Mouse (Mus musculus) thymus, postnatal 4 days (tissue): ENCODE measurements around the gene Zdhhc18.

ENCODE experiments used
- DNase-seq: peaks from one replicate; pipeline ENCODE4 v3.0.0; 2021

The Zdhhc18 gene

DNA sequence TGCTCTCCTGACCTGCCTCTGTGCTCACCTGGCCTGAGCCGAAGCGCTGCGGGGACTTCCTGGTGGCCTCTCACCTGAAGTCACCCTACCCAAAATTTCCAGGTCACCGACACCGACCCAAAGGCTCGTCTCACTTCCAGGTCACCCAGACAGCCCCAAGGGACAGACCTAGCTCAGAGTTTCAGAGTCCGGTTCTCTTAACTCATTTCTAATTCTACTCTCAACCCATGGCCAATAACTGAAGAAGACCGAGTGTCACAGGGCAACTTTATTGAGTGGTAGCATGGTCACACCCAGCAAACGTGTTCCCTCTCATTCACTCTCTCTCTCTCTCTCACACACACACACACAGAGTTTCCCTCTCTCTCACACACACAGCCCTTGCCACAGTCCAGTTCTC lies 49.6 kb downstream of the Zdhhc18 start:
- DNase-seq, result no peak

DNA sequence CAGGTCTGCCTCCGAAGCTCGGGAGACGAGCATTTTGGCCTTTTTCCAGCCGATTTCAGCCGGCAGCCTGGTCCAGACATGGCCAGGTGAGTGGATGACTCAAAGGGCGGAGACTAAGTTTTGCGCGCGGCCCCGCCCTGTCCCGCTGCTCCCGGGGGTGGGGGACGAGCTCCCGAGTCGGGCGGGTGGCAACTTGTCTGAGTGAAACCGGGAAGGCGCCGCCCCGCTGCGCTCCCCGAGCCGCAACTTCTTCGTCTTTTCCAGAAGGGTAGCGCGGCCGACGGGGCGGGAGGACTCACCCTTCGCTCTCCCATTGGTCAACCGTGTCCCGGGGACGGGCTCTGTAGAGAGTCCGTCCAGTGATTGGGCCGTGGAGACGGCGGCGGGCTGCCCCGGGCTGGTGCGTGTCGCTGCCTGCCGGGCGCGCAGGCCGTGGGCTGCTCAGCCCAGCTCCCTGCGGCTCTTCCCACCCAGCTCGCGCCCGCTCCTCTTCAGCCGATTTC lies 50.3 kb downstream of the Zdhhc18 start:
- peak; percentile 67 for DNase-seq

DNA sequence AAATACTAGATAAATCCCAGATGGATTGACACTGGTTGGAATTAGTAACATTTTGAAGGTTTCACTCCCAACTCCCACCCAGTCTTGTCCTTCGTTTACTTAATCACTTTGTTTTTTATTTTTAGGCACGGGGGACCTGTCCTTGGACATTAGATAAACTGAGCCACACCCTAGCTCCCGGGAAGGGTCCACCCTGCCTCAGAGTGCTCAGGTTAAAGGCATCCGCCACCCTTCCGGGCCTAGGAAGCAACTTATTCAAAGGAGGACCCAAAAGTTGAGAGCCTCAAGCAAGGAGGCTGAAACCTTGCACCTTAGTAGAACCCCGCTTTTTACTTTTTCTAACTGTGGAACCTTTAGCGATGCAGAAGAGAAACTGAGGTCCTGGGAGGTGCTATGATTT lies 50.8 kb downstream of the Zdhhc18 start:
- DNase-seq, result no peak

DNA sequence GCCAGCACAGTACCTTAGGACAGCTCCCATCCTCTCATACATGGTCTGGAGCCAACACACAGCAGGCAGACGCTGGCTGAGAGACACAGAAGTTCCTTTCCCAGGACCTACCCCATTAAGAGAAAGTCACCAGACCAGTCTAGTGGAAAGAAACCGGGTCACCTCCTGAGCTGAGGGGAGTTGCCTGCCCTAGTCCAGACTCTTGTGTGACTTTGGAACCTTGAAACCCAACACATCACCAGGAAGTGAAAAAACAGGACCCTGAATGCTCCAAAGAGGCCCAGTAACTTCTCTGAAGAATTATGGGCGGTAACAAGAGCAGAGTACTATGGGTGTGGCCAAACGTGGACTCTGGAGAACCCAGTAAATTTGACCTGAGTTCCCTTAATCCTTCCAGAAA lies 51.3 kb downstream of the Zdhhc18 start:
- DNase-seq, result no peak

DNA sequence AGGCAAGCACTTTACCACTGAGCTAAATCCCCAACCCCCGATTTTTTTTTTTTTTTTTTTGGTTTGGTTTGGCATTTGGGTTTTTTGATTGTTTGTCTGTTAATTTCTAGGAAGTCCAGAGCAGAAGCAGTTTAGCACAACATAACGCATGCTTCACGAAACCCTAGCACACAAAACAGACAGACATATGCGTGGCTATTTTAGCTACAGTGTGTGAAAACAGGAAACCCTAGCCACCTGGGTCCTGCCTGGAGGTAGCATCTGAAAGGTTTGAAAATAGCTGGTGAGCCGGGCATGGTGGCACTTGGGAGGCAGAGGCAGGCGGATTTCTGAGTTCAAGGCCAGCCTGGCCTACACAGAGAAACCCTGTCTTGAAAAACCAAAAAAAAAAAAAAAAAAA lies 53.9 kb downstream of the Zdhhc18 start:
- DNase-seq, result no peak

DNA sequence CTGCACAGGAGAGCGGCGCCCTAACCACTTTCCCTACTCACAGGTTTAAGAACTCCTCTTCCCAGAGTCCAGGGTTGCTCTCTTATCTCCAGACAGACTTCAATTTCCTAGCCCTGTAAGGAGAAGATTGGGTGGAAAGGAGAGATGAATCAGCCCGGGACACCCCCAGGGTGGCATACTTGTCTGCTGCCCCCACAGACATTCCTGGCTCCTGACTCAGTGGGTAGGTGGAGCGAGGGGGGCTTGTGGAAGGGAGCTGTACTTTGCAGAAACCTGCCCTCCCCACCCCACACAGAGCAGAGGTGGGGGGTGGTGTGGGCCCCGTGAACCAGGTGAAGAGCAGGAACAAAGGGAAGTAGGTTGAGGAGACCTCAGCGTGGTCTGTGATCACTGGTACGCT lies 54.4 kb downstream of the Zdhhc18 start:
- DNase-seq, result no peak

DNA sequence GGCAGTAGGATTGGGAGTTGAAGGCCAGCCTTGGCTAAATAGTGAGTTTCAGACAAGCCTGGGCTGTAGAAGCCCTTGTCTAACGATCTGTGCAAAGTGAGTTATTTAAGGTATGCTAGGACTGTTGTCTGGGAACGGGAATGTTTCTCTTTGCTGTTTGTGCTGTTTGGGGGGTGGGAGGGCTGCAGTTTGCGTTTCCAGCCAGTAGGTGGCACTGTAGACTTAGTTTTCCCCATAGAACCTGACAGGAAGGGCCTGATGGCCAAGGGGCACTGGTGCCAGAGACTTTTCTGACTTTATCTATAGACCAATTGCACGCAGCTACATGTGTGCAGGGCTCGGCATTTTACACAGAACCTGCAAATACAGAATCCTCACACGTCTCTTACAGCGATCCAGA lies 57.4 kb downstream of the Zdhhc18 start:
- peak; percentile 74 for DNase-seq

DNA sequence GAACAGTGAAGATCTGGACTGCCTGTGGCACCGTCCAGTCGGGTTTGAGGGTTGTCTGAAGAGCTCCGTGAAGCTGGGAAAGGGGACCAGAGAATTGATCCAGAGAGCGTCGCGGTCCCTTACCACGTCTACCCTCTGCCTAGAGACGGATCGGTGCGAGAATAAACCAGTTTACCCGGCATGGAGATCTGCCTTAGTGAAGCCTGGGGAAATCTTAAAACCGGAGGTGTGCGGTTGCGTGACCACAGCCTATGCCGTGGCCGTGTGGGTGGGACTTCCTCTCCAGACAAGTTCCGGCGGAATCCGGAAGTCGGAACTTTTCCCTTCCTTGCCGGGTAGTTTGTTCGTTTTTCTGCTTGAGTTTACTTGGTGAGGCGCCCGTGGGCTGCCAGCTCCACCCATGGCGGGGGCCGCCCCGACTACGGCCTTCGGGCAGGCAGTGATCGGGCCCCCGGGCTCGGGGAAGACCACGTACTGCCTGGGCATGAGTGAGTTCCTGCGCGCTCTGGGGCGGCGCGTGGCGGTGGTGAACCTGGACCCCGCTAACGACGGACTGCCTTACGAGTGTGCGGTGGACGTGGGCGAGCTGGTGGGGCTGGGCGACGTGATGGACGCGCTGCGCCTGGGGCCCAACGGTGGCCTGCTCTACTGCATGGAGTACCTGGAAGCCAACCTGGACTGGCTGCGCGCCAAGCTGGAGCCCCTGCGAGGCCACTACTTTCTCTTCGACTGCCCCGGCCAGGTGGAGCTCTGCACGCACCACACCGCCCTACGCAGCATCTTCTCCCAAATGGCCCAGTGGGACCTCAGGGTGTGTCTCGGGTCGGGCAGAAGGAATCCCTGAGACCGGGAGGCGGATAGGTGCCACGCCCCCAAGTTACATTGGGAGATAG lies 65.6 kb downstream of the Zdhhc18 start, which contains the start of gene Gpn2:
Gpn2 (plus strand) TSS at position 304 of the 893 bp plus-strand sequence.
- peak; percentile 88 for DNase-seq

DNA sequence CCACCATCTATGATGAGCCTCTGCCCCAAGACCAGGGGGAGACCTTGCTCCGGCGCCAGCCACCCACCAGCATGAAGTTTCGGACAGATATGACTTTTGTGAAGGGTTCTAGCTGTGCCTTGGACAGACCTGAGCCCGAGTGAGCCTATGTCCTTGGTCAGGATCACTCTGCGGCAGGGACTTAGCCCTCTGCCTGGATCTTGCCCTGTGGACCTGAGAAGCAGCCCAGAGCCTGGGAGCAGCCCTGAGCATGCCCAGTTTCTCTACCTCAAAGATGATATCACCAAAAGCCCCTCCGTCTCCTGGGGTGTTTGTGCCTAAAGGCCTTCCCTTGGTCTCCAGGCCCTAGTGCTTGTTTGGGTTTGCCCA lies 66.3 kb downstream of the Zdhhc18 start:
- DNase-seq, result no peak

DNA sequence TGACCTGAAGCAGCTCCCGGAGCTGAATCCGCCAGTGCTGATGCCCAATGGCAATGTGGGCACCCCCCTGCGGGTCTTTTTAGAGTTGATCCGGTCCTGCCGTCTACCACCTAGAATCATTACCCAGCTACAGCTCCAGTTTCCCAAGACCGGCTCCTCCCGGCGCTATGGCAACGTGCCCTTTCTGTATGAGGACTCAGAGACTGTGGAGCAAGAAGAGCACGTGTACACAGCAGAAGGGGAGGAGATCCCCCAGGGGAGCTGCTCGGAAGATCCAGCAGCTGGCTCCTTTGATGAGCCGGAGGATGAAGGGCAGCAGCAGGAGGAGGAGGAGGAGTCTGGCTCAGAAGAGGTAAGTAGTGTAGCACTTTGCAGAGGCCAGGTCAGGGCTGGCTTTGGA lies 72.0 kb downstream of the Zdhhc18 start:
- no peak for DNase-seq

DNA sequence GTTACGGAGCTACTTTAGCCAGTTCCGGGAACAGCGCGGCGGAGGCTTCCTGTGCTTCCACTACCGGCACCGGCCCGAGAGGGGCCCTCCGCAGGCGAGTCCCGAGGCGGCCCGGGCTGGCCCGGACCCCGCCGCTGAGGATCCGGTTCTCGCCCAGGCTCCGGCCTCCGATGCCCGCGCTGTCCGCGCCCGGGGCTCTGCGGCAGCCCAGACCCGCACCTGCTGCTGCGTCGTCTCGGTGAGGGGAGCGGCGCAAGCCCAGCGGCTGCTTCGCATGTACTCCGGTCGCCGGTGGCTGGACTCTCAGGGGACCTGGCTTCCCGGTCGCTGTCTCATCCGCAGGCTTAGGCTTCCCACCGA lies 75.1 kb downstream of the Zdhhc18 start:
- no peak for DNase-seq

DNA sequence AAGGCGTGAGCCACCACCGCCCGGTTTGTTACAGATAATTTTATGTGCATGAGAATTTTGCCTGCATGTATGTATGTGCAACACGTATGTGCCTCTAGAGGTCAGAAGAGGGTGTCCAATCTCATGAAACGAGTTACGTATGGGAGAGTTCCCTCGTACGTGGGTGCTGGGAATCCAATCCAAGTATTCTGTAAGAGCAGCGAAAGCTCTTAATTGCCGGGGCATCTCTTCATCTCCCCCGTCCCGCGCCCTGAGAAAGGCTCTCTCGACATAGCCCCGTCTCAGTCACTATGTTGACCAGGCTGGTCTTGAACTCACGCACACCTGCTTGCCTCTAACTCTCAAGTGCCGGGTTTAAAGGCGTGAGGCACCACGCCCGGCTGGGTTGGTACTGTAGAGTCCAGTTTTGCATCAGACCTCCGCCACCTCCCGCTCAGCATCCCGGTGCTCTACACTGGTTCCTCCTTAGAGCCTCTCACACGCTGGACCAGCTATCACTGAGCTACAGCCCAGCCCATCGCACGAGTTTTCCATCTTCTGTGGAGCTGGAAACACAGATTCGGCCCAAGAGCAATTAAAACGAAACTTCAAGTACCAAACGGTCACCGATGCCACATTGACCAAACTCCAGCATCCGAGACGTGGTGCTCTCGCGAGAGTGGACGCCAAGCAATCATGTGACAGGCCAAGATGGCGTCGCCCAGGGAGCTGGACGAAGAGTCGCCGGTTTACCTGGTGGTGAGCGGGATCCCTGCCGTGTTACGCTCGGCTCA lies 75.7 kb downstream of the Zdhhc18 start, which contains the start of gene Gpatch3:
Gpatch3 (plus strand) TSS at position 676 of the 773 bp plus-strand sequence.
- peak; percentile 90 for DNase-seq

DNA sequence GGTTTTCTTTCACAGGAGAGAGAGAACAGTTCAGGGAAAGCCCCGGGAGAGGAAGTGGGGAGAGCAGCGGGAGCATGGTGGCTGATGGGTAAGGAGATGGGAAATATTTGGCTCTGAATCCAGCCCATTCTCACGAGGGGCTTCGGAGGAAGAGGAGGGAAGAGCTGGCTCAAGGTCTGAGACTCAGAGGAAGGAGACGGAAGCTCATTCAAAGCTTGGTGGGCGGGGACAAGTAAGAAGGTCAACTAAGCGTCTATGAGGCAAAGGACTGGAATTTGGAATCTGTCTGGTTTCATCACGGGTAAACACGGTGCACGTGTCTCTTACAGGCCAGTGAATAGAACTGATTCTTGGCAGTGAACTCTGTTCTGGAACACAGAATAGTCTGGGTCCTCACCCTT lies 79.9 kb downstream of the Zdhhc18 start:
- no peak for DNase-seq

DNA sequence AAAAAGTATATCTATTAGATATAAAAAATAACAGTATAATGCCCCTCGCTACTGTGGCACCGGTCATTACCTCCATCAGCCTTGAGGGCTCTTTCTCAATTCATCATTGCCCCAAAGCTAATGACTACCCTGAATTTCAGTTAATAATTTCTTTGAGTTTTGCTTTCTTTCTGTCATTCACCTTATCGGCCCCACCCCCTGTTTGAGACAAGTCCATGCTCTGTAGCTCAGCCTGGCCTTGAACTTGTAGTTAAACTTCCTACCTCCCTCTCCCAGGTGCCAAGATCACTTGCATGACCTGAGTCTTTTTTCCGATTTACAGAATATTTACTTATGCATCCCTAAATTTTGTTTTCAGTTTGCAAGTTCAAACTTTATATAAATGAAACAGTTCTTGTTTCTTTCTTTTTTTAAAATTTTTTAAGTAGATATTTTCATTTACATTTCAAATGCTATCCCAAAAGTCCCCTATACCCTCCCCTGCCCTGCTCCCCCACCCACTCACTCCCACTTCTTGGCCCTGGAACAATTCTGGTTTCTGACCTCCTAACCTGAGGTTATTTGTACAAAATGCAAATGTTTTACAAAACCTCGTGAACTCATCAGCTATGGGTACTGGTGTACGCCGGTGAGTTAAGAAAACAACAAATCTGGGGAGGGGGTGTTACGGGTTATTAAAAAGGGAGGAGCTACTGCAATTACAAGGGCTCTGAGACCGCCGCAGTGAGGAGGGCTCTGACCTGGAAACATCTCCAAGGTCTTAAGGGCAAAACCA lies 80.5 kb downstream of the Zdhhc18 start:
- no peak for DNase-seq

DNA sequence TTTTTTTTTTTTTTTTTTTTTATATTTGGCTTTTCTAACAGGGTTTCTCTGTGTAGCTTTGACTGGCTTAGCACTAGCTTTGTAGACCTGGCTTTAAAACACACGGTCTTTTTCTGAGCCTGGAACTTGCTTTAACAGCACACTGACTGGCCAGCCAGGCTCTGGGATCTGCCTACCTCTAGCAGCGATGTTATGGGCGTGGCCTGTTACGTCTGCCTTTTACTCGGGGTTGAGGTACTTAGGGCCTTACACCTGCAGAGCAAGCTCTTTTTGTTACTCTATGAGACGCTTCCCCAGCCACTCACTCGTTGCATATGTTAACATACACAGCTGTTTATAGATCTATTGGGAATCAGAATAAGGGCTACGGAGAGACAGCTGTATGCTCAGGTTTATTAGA lies 82.7 kb downstream of the Zdhhc18 start:
- no peak for DNase-seq

DNA sequence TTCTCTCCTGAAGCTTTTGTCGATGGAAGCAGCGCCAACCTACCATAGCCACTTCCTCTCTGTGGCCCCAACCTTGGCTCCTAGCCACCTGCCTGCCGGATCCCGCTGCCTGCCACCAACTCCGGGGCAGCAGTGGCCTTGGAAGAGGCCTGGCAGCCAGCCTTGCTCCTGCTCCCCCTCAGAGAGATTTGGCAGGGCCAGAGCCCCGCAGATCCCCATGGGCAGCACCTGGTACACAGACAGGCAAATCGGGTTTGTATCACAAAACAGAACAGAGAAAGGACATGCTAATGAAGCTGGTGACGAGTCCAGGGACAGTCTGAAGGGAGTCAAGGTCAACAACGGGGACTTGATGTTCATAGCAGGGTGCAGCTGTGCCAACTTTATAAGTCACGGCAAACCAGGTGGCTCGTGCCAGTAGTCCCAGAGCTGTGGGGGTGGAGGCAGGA lies 86.8 kb downstream of the Zdhhc18 start:
- DNase-seq, result no peak

DNA sequence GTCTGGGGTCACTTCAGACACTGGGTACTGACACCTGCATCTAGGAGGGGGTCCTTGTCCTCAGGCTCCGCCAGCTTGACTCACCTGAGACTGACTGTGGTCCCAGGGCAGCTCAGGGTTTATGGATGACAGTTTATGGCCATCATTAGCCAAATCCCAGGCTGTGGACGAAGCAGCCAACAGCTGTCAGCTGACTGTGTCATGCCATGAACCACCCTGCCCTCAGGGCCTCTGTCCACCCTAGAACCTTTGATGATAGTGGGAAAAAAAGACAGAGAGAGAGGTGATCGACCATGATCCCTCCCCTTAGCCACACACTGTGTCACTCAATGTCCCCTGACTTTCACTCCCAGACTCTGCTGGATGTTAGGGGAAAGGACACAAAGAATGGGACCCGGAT lies 88.3 kb downstream of the Zdhhc18 start:
- DNase-seq, result no peak

DNA sequence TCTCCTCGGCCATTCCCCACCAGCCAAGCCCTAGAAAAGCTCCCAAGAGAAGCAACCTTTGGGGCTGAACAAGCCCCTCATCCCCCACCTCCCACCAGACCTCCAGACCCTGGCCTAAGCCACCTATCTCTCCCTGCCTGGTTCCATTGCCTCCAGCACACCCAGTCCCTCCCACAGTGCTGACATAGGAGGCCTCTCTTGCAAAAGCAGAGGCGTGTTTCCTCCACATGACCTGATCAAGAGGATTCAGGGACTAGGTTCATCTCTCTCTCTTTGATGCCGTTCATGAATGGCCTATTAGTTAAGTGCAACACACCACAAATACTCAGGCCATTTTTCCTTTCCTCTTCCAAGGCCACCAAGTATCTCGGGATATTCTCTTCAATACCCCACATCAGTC lies 90.1 kb downstream of the Zdhhc18 start:
- no peak for DNase-seq

DNA sequence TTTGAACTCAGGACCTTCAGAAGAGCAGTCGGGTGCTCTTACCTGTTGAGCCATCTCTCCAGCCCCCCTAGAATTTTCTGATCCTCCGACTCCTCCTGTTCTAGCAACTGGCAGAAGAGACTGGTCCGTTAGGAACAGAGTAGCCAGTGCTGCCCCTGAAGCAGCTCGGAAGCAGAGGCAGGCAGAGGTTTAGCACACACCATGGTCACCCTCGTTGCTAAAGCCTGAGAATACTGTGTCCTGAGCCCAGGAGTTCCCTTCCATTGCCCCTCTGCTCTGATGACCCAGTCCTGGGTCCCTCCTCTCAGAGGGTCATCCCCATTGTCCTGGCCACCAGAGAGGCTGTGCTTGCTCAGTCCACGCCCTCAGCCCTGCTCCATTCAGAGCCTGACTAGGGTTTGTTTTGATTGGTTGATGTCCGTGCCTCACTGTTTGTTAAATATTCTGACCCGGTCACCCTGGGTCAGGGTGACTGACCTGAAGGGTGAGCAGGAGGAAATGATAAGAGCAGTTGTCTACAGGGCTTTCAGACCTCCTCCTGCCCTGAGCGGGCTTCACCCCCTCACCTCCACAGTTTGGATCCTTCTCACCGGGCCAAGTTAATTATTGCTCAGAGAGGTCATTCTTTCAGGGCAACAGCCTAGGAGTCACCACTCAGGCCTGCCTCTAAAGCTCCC lies 92.8 kb downstream of the Zdhhc18 start:
- DNase-seq, result no peak
